Mouse (Mus musculus): ENCODE data around the gene Npy1r. TPM values are rescaled to one million over a fixed set of nuclear protein-coding genes. Genes with fewer than 3 reads are reported as not detected.

Npy1r gene
- polyA plus RNA-seq, 1 experiment from 2014 or later = 0.54 TPM

- 92% methylated on average over 1 of the region's 1 CpGs for WGBS
- no peak for DNase-seq (ENCODE audit: low spot score)
- H3K9me3 ChIP-seq (replicated peaks) = no peaks in the 10 kb centered on the region
- H3K4me1 ChIP-seq = no peaks in the 10 kb centered on the region
- no peaks in the 10 kb centered on the region for H3K36me3 ChIP-seq
- H3K27ac ChIP-seq (replicated peaks) = no peak overlapping the region
- H3K27me3 ChIP-seq (ENCODE audit: low read depth, poor library complexity, severe bottlenecking) = no peaks in the 10 kb centered on the region
- H3K4me3 ChIP-seq = no peak overlapping the region
Measured at GRCm38 (mm10) chr8:66742359-66742758, 45.4 kb downstream of the Npy1r start.

DNA sequence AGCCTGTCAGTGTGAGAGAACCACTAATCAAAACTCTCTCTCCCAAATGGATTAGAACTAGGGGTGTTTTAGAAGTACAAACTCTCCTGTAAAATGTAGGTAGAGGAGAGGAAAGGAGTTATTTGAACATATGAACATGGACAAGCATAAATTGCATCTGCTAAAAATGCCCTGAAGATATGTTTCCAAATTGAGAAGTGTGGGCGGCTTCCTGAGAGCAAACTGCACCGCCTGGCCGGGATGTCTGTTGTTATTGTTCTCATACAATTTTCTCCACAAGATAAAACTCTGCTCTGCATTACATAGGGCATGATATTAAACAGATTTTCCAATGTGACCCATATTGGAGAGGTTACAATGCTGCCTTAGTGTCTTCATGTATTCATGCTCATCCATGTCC, 48.6 kb downstream of the Npy1r start:
- no peaks in the 10 kb centered on the region for H3K36me3 ChIP-seq
- 90% methylated on average over 3 of the region's 3 CpGs for WGBS

GRCm38 (mm10) chr8:66751621-66752020, 54.6 kb downstream of the Npy1r start:
- H3K27ac ChIP-seq (replicated peaks) = no peak overlapping the region
- no peaks in the 10 kb centered on the region for H3K27me3 ChIP-seq (ENCODE audit: low read depth, poor library complexity, severe bottlenecking)
- H3K4me3 ChIP-seq = no peak overlapping the region
- H3K9me3 ChIP-seq (replicated peaks) = no peaks in the 10 kb centered on the region
- no peak for DNase-seq (ENCODE audit: low spot score)
- WGBS = 80% methylated on average over 2 of the region's 2 CpGs
- H3K36me3 ChIP-seq = no peaks in the 10 kb centered on the region
- no peaks in the 10 kb centered on the region for H3K4me1 ChIP-seq

More for the DNA sequence above, 48.6 kb downstream of the Npy1r start:
- H3K4me3 ChIP-seq = no peak overlapping the region
- no peaks in the 10 kb centered on the region for H3K4me1 ChIP-seq
- DNase-seq (ENCODE audit: low spot score) = no peak
- no peaks in the 10 kb centered on the region for H3K27me3 ChIP-seq (ENCODE audit: low read depth, poor library complexity, severe bottlenecking)
- no peak overlapping the region for H3K27ac ChIP-seq (replicated peaks)
- no peaks in the 10 kb centered on the region for H3K9me3 ChIP-seq (replicated peaks)

- Histone ChIP-seq H3K27me3 (ENCODE audit: low read depth, poor library complexity, severe bottlenecking) (no peaks in the 10 kb centered on the region), H3K4me1 (no peaks in the 10 kb centered on the region), H3K9me3 (replicated peaks) (no peaks in the 10 kb centered on the region), H3K4me3 (no peak overlapping the region), H3K36me3 (no peaks in the 10 kb centered on the region), H3K27ac (replicated peaks) (no peak overlapping the region)
- WGBS = 91% methylated on average over 2 of the region's 2 CpGs
- no peak for DNase-seq (ENCODE audit: low spot score)
Measured at GRCm38 (mm10) chr8:66756161-66756560, 59.2 kb downstream of the Npy1r start.

Other genes starting within 250 kb of the Npy1r start
- 18.9 and 19.5 TPM in 2 replicates for gene Tma16, start 210.7 kb upstream of the Npy1r start, polyA plus RNA-seq (2016; fragmentation: Nextera tagmentation; extraction: Ambion mirVana)
- not detected in 2 replicates for gene Tktl2, start 185.4 kb upstream of the Npy1r start, polyA plus RNA-seq (2016; fragmentation: Nextera tagmentation; extraction: Ambion mirVana)
- gene Npy5r, start 9.1 kb upstream of the Npy1r start, polyA plus RNA-seq (2016; fragmentation: Nextera tagmentation; extraction: Ambion mirVana) = 0.11 and 0.34 TPM in 2 replicates
- gene Naf1, start 163.0 kb downstream of the Npy1r start, polyA plus RNA-seq (2016; fragmentation: Nextera tagmentation; extraction: Ambion mirVana) = 2.8 and 3.1 TPM in 2 replicates

All from midbrain, embryonic 10.5 days (tissue).